In the genomic region with DNA sequence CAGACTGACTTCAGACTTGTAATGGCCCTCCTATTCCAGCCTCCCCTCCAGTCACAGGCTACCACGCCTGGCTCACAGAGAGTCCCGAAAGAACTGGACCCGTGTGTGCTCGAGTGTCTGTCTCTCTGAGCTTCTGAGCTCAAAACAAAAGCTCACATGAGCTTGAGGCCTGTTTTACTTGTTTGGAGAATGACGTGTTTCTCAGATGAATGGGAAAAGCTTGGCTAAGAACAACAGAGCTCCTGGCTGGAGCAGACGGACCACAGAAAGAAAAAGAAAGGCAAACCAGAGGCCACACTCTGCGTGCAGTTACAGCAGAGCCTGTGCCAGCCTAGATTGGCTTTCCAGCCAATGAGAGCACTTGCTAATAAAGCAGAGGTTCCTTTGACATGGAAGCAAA, we compare ENCODE assay signal across 11 mouse cellular contexts.
A peak's percentile ranks its signal among the peaks of the same experiment; 100 is the strongest.
DNase-seq lines count a peak whose midpoint lies in the region; ATAC-seq and TF ChIP-seq lines count a peak whose summit lies in the region.
"Had no signal": no experiment of that assay in that cellular context is flagged by ENCODE, and none has a peak within 500 bp of the region (broad histone marks: within the 10 kb centered on the region; RNA-seq: fewer than 3 reads in every experiment).

No protein-coding gene starts in this region.

- H3K4me3 ChIP-seq in lung, adult 2 months (replicated peaks; ENCODE audit: extremely low read depth, low read depth, low read length) = no peak overlapping the region
- no peak overlapping the region for H3K4me3 ChIP-seq in forebrain, embryonic 10.5 days
- H3K4me3 ChIP-seq in hindbrain, embryonic 13.5 days = no peak overlapping the region
- no peak overlapping the region for H3K4me3 ChIP-seq in midbrain, postnatal 0 days (ENCODE audit: low read depth, low read length)
- H3K4me3 ChIP-seq: heart, embryonic 13.5 days had no signal

- H3K27me3 ChIP-seq in forebrain, embryonic 10.5 days (ENCODE audit: poor library complexity, severe bottlenecking) = no peaks in the 10 kb centered on the region
- no peaks in the 10 kb centered on the region for H3K27me3 ChIP-seq in hindbrain, embryonic 13.5 days
- no peaks in the 10 kb centered on the region for H3K27me3 ChIP-seq in midbrain, postnatal 0 days (ENCODE audit: insufficient read depth, low read length)
- H3K27me3 ChIP-seq: heart, embryonic 13.5 days had no signal

- no peak for TF ChIP-seq CTCF in lung, adult 2 months (IDR thresholded peaks at IDR 0.05; ENCODE audit: insufficient read depth, low read length)
- no peak for TF ChIP-seq CTCF in midbrain, postnatal 0 days (IDR thresholded peaks at IDR 0.05)

- no peaks in the 10 kb centered on the region for H3K36me3 ChIP-seq in forebrain, embryonic 10.5 days (replicated peaks)
- H3K36me3 ChIP-seq in hindbrain, embryonic 13.5 days = no peaks in the 10 kb centered on the region
- no peaks in the 10 kb centered on the region for H3K36me3 ChIP-seq in midbrain, postnatal 0 days (ENCODE audit: insufficient read depth, low read length)
- H3K36me3 ChIP-seq: heart, embryonic 13.5 days had no signal

- H3K4me2 ChIP-seq in hindbrain, embryonic 13.5 days = no peak overlapping the region
- no peak overlapping the region for H3K4me2 ChIP-seq in midbrain, postnatal 0 days (ENCODE audit: low read depth, low read length, poor library complexity, severe bottlenecking)
- H3K4me2 ChIP-seq: heart, embryonic 13.5 days had no signal

- peak; percentile 17 to 36 for DNase-seq in lung, adult 18-20 months
- no peak for DNase-seq in lung, adult 2 months
- no peak for DNase-seq in forebrain, embryonic 10.5 days (ENCODE audit: extremely low spot score, low spot score)
- peak; percentile 65 for DNase-seq in midbrain, postnatal 0 days (ENCODE audit: low spot score)
- no peak for DNase-seq in retina, embryonic 14.5 days (ENCODE audit: low spot score)
- no peak for DNase-seq in c-Kit-positive CD71-positive TER-119-positive erythroid progenitor cells, embryonic 14.5 days (ENCODE audit: low spot score)
- DNase-seq: cerebellum, postnatal 14 days had no signal

- no peaks in the 10 kb centered on the region for H3K9me3 ChIP-seq in forebrain, embryonic 10.5 days
- H3K9me3 ChIP-seq in hindbrain, embryonic 13.5 days = no peaks in the 10 kb centered on the region
- H3K9me3 ChIP-seq in midbrain, postnatal 0 days (ENCODE audit: low read length) = no peaks in the 10 kb centered on the region
- H3K9me3 ChIP-seq: heart, embryonic 13.5 days had no signal

- H3K9ac ChIP-seq in hindbrain, embryonic 13.5 days = no peak overlapping the region
- H3K9ac ChIP-seq in midbrain, postnatal 0 days (replicated peaks; ENCODE audit: low read length, poor library complexity, severe bottlenecking) = no peak overlapping the region
- H3K9ac ChIP-seq: heart, embryonic 13.5 days had no signal

- no peak for TF ChIP-seq POLR2A in lung, adult 2 months (IDR thresholded peaks at IDR 0.05; ENCODE audit: borderline replicate concordance, extremely low read depth, low read depth, low read length)

- ATAC-seq in hindbrain, embryonic 13.5 days (ENCODE audit: low FRiP score) = peak; percentile 68; the same call in 1 of the 2 replicates
- ATAC-seq in midbrain, postnatal 0 days (ENCODE audit: low FRiP score) = peak; percentile 28; the same call in 1 of the 2 replicates
- ATAC-seq in megakaryocyte, adult 5-6 weeks (ENCODE audit: poor library complexity, severe bottlenecking) = no peak

- H3K4me1 ChIP-seq in lung, adult 2 months (ENCODE audit: control insufficient read depth, insufficient read depth, low read length) = no peaks in the 10 kb centered on the region; the same call in 1 of the 2 replicates
- H3K4me1 ChIP-seq in forebrain, embryonic 10.5 days = peaks cover 42% of the 10 kb centered on the region
- peaks cover 39% of the 10 kb centered on the region for H3K4me1 ChIP-seq in hindbrain, embryonic 13.5 days (replicated peaks)
- no peaks in the 10 kb centered on the region; the same call in 1 of the 2 replicates for H3K4me1 ChIP-seq in midbrain, postnatal 0 days (ENCODE audit: insufficient read depth, low read length)
- H3K4me1 ChIP-seq: heart, embryonic 13.5 days had no signal

- WGBS in lung, adult 2 months = 52% methylated on average over 7 of the region's 7 CpGs
- 54% methylated on average over 7 of the region's 7 CpGs for WGBS in forebrain, embryonic 10.5 days
- 40% methylated on average over 7 of the region's 7 CpGs for WGBS in hindbrain, embryonic 13.5 days
- WGBS in midbrain, postnatal 0 days = 30% methylated on average over 7 of the region's 7 CpGs

- H3K27ac ChIP-seq in forebrain, embryonic 10.5 days = peak overlapping the region; percentile 67
- H3K27ac ChIP-seq in hindbrain, embryonic 13.5 days = peak overlapping the region; percentile 26; the same call in 1 of the 2 replicates
- H3K27ac ChIP-seq in midbrain, postnatal 0 days (ENCODE audit: low read depth, low read length) = no peak overlapping the region
- H3K27ac ChIP-seq: heart, embryonic 13.5 days; kidney, postnatal 0 days had no signal

Comparison
In these comparisons a context has a peak if more than half of its experiments do, and no peak if none do; other contexts are left out.
1. DNase-seq: peak in lung, adult 18-20 months (2 of 2) and midbrain, postnatal 0 days (single experiment); none in lung, adult 2 months (single experiment), forebrain, embryonic 10.5 days (single experiment), retina, embryonic 14.5 days (single experiment) and c-Kit-positive CD71-positive TER-119-positive erythroid progenitor cells, embryonic 14.5 days (single experiment).